Mouse (Mus musculus): ENCODE data around the gene Arid3c. TPM values are rescaled to one million over a fixed set of nuclear protein-coding genes. Genes with fewer than 3 reads are reported as not detected.

Gene Arid3c
- polyA plus RNA-seq, 1 experiment from 2014 or later = not detected

- no peak for DNase-seq (ENCODE audit: low spot score)
Measured at GRCm38 (mm10) chr4:41745021-41745420, 14.1 kb upstream of the Arid3c start.

GRCm38 (mm10) chr4:41744131-41744530, 13.2 kb upstream of the Arid3c start:
- DNase-seq (ENCODE audit: low spot score) = no peak

GRCm38 (mm10) chr4:41741158-41741560, 10.2 kb upstream of the Arid3c start:
- DNase-seq (ENCODE audit: low spot score) = peak; percentile 96

GRCm38 (mm10) chr4:41740380-41741157, 9.6 kb upstream of the Arid3c start:
- DNase-seq (ENCODE audit: low spot score) = peak; percentile 36

GRCm38 (mm10) chr4:41739260-41739659, 8.3 kb upstream of the Arid3c start:
- DNase-seq (ENCODE audit: low spot score) = no peak

- no peak for DNase-seq (ENCODE audit: low spot score)
Measured at GRCm38 (mm10) chr4:41738256-41738603, 7.3 kb upstream of the Arid3c start.

GRCm38 (mm10) chr4:41737602-41738255, 6.8 kb upstream of the Arid3c start:
- DNase-seq (ENCODE audit: low spot score) = peak; percentile 85

GRCm38 (mm10) chr4:41726826-41727621, 3.9 kb downstream of the Arid3c start:
- no peak for DNase-seq (ENCODE audit: low spot score)

GRCm38 (mm10) chr4:41722918-41723351, 8.0 kb downstream of the Arid3c start, which contains the start of gene Dctn3:
TSS of gene Dctn3 (minus strand) at chr4:41723170.
- peak; percentile 92 for DNase-seq (ENCODE audit: low spot score)

GRCm38 (mm10) chr4:41716834-41717233, 14.1 kb downstream of the Arid3c start:
- no peak for DNase-seq (ENCODE audit: low spot score)

GRCm38 (mm10) chr4:41715596-41715995, 15.3 kb downstream of the Arid3c start:
- DNase-seq (ENCODE audit: low spot score) = peak; percentile 36

GRCm38 (mm10) chr4:41715082-41715481, 15.9 kb downstream of the Arid3c start:
- no peak for DNase-seq (ENCODE audit: low spot score)

- DNase-seq (ENCODE audit: low spot score) = peak; percentile 60
Measured at GRCm38 (mm10) chr4:41714276-41714675, 16.7 kb downstream of the Arid3c start.

- peak; percentile 79 for DNase-seq (ENCODE audit: low spot score)
Measured at GRCm38 (mm10) chr4:41713197-41714067, 17.5 kb downstream of the Arid3c start, which contains the start of gene Rpp25l. TSS of gene Rpp25l (minus strand) at chr4:41713534.

GRCm38 (mm10) chr4:41712421-41713196, 18.3 kb downstream of the Arid3c start:
- no peak for DNase-seq (ENCODE audit: low spot score)

- DNase-seq (ENCODE audit: low spot score) = no peak
Measured at GRCm38 (mm10) chr4:41711705-41712375, 19.1 kb downstream of the Arid3c start.

- DNase-seq (ENCODE audit: low spot score) = no peak
Measured at GRCm38 (mm10) chr4:41710229-41710628, 20.7 kb downstream of the Arid3c start.

- DNase-seq (ENCODE audit: low spot score) = peak; percentile 62
Measured at GRCm38 (mm10) chr4:41708192-41708745, 22.7 kb downstream of the Arid3c start.

- DNase-seq (ENCODE audit: low spot score) = peak; percentile 77
Measured at GRCm38 (mm10) chr4:41707011-41707535, 23.9 kb downstream of the Arid3c start.
